Mouse (Mus musculus): Measurements from ENCODE around the gene Sptlc3.
A peak's percentile ranks its signal among the peaks of the same experiment; 100 is the strongest.

Sptlc3 gene

DNA sequence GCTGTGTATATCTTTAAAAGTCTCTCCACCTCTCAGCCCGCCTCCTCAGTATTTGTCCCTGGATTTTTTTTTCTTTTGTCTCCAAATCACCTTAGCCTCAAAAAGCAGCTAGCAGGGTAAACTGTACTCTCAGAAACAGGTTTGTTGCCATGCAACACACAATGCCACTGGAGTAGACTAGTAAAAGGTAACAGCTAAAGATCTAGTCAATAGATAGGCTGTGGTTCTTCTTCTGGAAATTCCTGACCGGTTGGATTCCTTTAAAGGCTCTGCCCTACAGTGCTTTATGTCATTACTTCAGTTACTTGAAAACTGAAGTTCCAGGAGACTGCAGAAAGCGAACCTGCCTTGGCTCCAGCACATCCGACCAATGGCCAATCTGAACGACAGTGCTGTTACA is at the start of gene Sptlc3:
Sptlc3 (plus strand) TSS at position 78 of the 400 bp plus-strand sequence.
- DNase-seq (ENCODE audit: inconsistent age in 2 of 2, low spot score in 1 of 2): no peak

DNA sequence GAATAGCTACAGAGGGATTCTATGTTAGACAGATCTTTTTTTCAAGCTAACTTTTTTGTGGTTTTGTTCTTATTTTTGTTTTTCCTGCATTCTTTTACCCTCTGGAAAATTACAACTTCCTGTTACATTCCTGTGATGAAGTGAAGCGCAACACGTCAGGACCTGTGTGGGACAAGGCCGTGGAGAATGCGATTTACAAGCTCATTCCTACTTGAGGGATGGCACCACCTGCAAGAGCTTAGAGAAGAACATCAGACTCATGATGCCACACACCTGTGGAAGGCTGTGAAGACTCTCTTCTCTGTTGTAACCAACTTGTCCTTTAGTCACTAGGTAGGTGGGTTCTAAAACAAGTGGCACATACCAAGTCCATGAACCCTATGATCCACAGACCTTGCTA is 26.0 kb upstream of the Sptlc3 start:
- DNase-seq (ENCODE audit: inconsistent age in 2 of 2, low spot score in 1 of 2): no peak

DNA sequence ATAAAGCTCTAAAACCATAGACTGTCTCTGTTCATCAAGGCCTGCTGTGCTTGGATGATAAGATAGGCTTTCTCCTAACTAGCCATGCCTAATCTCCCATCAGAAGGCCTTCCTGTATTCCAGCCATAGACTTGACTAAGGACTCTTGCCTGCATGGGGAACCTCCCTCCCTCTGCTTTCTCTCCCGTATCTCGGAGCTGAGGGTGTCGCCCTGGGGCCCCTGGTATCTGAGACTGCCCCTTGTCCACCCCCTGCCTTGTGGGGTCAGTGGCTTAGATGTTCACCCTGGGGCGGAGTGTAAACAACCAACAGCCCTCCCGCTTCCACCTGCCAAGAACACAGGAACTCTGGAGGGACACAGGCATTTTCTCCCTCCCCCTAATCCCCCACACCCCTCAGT is 5.0 kb upstream of the Sptlc3 start:
- DNase-seq (ENCODE audit: inconsistent age in 2 of 2, low spot score in 1 of 2): no peak

DNA sequence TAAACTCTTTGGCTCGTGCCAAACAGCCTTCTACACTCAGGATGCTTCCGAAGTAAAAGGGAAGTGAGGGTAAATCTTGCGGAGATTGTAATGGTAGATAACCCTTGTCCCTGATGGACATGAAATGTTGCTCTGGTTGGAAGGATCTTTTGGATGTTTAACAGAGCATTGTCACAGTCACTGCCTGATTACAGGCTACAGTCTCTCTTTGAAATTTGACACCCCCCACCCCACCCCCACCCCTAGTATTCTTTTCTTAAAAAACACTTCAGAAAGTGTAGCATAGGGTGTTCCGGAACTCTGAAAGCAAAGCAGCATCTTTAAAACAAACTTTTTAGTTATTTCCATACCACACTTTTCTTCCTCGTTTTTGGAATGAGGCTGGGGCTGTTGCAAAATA is 916 bp downstream of the Sptlc3 start:
- DNase-seq (ENCODE audit: inconsistent age in 2 of 2, low spot score in 1 of 2): no peak

DNA sequence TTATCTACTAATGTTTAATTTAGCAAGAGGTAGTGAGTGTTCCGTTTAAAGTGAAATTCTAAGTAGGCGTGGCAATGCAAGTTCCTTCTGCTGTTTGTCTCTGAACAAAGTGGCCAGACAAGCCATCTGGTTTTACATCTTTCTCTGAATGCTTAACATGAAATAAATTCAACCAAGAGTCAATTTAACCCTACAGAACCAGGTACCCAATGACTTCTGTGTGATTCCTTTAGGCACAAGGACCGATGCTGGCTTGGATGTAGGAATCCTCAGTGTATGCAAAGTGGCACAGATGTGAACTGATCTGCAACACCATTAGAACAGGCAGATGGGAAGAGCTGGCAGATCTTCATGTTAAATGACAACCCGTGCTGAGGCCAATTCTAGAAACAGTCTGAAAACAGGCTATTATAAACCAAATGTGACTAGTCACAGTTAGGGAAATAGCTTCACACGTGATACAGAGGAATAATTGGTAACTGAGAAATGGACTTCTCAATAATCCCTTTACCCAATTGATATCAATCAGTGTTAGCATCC is 68.3 kb downstream of the Sptlc3 start:
- DNase-seq (ENCODE audit: inconsistent age in 2 of 2, low spot score in 1 of 2): no peak

DNA sequence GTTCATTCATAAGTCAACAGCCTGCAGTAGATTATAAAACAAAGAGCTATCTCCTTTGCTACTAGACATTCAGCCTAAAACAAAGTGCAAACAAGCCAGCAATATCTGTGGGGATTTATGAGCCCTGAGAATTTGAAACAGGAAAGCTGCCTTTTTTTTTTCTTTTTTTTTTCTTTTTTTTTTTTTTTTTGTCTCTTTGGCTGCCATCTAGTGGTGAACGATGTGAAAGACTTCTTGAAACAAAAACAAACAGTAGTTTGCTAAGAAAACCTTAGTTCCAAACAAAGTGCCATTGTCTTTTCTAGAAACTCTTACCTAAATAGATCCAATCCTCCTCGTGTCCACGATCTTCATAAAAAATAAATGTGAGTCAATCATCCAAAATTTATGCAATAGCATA is 85.6 kb downstream of the Sptlc3 start:
- DNase-seq (ENCODE audit: inconsistent age in 2 of 2, low spot score in 1 of 2): no peak

DNA sequence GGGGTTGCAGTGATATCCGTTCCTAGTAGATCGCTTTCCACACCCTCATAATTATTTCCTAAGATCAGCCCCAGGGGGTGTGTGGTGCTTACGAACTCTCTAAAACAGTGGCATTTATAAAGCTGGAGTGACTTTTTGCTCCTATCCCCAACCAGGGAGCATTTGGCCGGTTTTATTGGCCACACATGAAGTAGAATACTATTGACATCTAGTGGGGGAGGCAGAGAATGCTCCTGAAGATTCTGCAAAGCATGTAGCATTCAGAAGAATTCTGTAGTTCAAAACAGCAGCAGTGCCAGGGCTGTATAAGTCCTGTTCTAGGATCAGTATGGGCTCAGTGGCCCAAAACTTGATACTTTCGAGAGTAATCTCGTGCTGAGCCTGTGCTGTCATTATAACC is 89.1 kb downstream of the Sptlc3 start:
- DNase-seq (ENCODE audit: inconsistent age in 2 of 2, low spot score in 1 of 2): no peak

DNA sequence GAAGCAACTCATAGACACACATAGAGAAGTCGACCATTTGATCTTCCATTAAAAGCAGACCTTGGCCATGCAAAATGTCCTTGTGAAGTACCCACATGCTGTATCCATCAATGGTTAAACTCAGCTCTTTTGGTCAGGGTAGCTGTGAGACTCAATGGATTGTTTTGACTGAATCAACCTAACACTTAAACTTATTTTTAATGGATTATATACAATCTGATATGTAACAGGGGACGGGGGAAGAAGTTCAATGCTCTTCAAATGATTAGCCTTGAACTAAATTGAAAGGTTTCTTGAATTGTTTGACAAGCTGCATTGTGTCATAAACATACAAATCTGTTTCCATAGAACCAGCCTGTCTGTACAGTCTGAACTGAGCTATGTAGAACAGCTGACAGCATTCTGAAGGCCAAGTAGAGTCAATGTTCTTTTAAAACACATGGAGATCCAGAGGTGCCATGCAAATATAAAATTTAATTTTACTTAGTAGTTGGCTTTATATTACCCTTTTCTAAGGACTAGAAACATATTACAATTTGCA is 94.0 kb downstream of the Sptlc3 start:
- no peak for DNase-seq (ENCODE audit: inconsistent age in 2 of 2, low spot score in 1 of 2)

DNA sequence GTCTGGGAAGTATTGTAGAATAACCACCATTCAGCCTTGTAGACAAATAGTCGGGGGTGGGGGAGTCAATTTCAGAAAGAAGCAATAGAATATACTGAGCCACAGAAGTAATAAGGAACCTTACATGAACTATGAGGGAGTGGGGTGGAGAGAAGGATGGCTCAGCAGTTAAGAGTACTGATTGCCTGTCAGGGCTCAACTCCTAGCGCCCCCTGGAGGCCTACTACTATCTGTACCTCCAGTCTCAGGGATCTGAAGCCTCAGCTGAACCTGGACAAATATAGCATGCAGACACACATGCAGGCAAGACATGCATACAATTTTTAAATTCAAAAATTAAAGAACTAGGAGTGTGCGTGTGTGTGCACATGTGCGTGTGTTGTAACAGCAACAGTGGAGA is 96.2 kb downstream of the Sptlc3 start:
- peak; percentile 57 to 84 for DNase-seq (ENCODE audit: inconsistent age in 2 of 2, low spot score in 1 of 2)

DNA sequence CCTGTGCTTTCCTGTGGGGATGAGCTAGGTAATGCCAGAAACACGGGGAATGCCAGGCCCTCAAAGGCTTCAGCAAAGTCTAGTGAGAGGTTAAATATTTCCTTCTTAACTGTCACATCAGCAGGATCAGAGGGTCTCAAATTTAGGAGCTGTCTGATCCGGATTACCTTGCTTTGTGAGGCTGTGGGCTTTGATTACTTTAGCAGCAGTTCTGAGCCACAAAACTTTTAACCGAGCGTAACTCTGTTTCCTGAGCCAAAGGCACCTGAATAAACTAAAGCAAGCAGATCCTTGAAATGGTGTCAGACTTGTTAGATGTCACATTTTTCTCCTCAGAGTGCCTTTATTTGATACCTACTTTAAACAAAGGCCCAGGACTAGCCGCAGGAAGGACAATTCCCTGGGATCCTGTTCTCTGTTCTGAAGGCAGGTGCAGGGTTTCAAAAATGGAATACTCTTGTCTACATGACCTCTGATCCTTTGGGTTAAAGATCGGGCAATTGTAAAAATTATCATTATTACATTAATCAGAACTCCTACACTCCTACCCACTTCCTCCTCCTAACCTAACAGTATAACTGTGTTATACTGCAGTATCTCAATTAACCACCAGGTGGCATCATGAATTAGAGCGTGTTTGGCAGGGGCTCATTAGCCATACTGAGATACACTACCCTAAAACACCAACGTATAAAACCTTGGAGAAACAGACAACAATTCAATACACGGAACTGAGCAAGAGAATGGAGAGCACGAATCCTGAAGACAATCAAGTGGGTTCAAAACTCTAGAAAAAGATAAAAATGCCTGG is 97.4 kb downstream of the Sptlc3 start:
- peak; percentile 12 to 90 for DNase-seq (ENCODE audit: inconsistent age in 2 of 2, low spot score in 1 of 2)

DNA sequence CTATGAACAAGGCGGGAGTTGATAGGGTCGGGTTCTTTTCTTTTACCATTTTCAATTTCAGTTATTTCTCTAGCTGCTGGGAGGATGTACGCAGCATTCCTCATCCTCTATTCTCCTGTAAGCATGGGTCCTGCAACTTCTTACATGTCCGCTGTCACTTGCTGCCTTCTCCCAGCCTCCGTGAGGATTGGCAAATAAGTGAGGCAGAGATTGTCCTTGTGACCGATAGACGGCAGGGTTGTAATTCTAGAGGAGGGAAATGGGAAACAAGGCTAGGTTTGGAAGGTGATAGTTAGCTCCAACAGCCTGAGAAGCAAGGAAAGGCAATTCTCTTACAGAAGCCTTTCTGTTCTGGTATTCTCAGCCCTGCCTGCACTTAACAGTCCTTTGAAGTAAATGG is 98.4 kb downstream of the Sptlc3 start:
- DNase-seq (ENCODE audit: inconsistent age in 2 of 2, low spot score in 1 of 2): peak; percentile 25 to 68

DNA sequence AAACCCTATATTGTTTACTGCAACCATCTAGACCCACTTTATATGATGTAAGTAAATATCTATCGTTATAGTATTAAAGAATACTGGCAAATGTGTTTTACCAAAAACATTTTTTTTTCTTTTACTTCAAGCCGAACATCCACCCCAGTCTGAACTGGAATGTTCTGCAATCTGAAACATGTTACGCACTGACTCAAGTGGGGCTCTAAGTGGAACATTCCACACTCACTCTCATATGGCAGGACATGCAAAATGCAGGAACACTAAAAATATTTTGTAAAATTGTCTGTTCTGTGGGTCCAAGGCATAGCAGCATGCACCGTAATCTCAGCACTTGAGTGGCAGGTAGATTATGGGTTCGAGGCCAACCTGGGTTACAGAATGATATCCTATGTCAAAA is 103.5 kb downstream of the Sptlc3 start:
- DNase-seq (ENCODE audit: inconsistent age in 2 of 2, low spot score in 1 of 2): no peak

DNA sequence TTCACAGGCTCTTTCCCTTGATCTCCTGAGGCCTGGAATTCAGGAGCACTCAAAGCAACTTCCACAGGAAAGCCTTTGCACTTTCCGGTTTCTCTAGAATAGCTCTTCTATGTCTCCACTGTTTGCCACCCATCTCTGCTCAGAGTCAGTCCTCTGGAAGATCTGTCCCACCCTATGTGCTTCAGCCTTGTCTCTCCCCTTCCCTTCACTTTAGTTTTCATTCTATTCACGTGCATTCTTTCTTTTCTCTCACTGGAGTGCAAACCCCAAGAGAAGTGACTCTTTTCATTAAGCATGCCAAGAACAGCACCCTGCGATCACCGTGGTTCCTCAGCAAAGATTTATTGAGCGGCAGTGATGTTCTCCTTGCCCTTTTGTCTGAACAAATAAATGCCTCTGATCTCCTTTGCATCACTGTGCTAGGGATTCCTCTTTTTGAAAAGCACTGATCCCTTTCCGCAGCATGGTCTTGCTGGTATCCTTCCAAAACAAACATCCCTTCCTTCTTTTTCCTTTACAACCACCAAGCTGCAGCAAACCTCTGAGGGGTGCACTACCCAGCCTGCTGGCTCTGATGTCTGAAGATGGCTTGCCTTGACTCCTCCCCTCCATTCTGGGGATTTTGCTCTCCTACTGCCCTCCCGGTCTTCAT is 108.0 kb downstream of the Sptlc3 start:
- peak; percentile 41 to 76 for DNase-seq (ENCODE audit: inconsistent age in 2 of 2, low spot score in 1 of 2)

DNA sequence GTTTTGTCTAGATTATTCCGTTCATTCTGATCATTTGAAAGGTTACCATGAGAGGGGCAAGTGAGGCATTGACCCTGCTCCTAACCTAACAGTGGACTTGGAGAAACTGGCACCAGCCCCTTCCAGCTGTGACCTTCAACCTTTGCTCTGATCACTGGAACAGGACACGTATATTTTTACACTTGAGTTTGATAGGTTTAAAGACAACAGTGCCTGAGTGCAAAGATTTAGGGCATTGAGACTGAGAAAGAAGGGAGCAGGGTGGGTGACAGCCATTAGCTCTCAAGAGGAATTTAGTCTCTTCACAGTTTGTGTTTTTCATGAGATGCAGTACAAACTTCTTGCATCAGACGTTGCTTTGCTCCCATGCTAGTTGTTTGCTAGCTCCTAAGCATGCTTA is 114.5 kb downstream of the Sptlc3 start:
- no peak for DNase-seq (ENCODE audit: inconsistent age in 2 of 2, low spot score in 1 of 2)

DNA sequence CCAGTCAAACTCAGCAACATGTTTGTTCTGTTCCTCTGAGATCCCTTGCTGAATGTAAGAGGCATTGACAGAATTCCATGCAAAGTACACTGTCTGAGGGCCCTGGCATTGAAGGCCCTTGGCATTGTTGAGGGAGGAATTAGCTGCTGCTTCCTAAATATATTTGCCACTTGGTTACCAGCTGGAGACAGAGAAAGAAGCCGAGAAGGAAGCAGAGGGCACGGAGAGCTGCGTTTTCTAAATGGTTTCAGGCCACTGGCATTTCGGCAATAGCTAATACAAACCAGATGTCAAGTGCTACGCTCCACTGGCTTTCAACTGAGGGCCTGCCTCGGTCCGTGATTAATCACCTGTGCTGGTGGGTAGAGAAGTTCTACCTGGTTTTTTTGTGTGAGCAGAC is 115.1 kb downstream of the Sptlc3 start:
- peak in 1 of 2 experiments; percentile 35 for DNase-seq (ENCODE audit: inconsistent age in 2 of 2, low spot score in 1 of 2)

DNA sequence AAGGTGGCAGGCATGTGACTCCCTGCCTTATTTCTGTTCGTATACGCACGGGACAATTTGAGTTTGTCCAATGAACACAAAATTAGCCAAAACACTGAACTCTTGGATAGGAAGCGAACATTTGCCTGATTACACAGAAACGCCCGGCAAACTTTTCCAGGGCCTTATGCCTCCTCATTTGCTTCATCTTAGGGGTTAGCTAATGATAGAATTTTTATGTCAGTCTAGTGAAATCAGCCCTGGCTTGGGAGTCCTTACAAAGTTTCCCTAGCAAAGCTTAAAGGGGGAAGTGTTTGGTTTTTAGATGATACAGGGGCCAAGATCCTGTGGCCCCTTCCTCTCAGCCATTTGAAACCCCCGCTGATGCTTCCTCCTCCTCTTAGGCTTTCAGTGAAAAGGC is 115.5 kb downstream of the Sptlc3 start:
- no peak for DNase-seq (ENCODE audit: inconsistent age in 2 of 2, low spot score in 1 of 2)

DNA sequence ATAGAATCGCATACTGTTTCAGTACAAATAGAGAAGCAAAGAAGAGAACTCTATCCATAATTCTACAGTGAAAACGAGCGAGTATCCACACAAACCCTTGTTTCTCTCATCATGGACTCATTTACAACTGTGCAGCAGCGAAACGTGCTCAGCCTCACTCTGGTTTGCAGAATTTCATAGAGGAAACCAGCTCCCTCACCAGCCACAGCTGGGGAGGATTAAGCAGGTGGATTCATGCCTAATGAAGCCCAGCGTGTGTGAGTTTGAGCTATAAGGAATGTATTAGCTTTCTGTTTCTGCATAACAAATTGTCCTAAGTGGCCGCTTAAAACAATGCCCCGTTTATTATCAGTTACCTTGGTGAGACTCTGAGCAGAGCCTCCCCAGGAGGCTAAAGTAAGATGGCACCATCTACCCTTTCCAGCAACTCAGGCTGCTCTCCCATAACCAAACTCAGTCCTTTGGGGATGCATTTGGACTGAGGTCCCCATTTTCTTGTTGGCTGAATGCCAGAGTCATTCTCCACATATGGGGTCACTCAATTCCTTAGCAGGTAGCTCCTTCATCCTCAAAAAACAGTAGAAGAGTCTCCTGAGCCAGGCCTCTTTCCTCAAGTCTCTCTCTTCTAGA is 116.1 kb downstream of the Sptlc3 start:
- DNase-seq (ENCODE audit: inconsistent age in 2 of 2, low spot score in 1 of 2): no peak

DNA sequence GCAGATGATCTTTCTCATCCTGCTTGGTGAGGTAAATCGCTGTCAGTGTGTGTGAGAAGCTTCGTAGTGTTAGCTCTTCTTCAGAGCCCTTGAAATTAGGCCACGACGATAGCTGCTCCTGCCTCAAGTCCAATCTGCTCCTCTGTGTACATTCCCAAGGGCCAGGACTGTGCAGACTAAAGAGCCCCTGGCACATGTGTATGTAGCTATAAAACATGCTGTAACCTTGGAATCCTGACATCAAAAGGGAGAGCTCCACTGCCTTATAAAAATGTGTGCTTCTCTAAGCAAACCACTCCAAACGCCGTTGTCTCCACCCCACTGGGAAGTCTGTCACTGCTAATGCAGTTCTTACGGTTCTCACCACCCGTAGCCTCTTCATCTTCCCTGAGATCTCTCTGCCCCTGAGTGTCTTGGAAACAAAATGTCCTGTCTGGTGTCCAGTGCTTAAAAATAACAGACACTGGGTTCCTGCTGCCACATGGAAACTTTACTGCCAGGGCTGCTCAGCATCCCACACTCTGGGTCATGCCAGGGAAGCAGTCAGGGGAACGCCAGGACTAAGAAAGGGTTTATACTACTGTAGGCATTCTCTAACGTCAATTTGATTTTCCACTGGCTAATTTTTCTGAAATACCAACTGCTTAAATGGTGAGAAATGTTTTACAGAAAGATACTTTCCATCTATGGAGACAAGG is 118.8 kb downstream of the Sptlc3 start:
- peak; percentile 53 to 81 for DNase-seq (ENCODE audit: inconsistent age in 2 of 2, low spot score in 1 of 2)

DNA sequence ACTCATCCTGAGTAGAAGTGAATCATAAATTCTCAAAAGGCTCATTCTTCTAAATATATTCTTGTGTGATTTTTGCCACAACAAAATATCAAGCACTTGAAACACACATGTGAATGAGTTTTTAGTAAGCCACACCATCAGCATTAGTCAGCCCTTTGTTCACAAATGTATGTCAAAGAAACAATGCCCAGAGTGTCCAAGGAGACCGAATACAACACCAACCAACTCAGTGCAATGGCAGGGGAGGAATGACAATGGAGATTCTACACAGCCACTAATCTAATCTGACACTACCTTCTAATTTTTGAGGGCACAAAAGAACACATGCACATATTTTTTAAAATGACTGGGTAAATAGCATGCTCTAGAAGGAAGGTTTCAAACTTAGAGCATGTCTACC is 132.8 kb downstream of the Sptlc3 start:
- no peak for DNase-seq (ENCODE audit: inconsistent age in 2 of 2, low spot score in 1 of 2)

DNA sequence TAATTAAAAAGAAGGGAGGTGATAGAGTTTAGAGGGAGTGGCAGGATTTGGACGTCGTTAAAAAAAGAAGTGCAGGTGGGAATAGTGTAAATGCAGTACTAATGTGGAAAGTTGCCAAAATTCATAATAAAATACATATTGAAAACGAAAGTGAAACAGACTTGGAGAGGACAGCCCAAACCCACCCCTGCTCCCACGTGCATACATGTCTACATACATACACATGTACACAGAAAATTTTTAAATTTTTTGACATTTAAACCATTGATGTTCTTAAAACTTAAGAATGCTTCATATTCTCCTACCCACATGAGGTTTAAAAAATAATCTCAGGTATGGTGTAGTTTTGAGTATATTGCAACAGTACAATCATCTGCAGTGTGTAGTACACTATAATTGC is 135.0 kb downstream of the Sptlc3 start:
- DNase-seq (ENCODE audit: inconsistent age in 2 of 2, low spot score in 1 of 2): no peak

DNA sequence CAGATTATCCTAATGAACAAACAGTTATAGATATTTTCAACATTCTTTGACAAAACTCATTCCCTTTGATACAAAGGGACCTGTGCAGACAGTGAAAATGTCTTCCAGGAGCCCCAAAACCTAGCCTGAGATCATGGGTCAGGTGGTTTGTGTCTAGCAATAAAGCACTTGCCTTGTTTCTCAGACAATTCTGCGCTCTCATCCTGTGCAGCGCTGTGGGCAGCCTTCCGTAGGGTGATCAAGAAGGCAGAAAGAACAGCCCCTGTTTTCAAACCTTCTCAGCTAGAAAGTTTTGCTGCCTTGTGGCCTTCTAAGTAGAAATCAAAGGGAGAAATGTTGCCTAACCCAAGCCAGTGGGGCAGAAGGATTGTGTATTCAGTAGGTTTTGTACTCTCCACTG is 135.9 kb downstream of the Sptlc3 start:
- no peak for DNase-seq (ENCODE audit: inconsistent age in 2 of 2, low spot score in 1 of 2)
